In the genomic region with DNA sequence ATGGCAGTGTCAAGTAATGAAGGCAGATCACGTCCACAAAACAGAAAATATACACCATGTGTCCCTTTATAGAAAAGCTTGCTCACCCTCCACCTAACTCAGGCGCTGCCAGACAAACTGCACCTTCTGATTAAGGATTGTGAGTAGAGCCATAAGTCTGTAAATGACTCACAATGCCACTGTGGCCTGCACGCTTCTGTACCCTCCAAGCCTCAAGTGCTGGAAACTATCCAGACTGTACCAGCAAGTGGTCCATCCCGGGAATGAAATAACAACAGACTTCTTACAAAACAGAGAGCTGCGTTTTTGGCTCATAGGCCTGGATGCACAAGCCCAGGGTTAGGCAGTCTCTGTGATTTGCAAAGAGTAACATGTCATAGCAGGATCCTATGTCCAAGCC, we compare ENCODE assay signal across 20 mouse cellular contexts. TPM values are rescaled to one million over a fixed set of nuclear protein-coding genes. Genes with fewer than 3 reads are reported as not detected.
DNase-seq lines count a peak whose midpoint lies in the region; ATAC-seq lines count a peak whose summit lies in the region.
"Had no signal": no experiment of that assay in that cellular context is flagged by ENCODE, and none has a peak within 500 bp of the region (broad histone marks: within the 10 kb centered on the region; RNA-seq: fewer than 3 reads in every experiment).

No protein-coding gene starts in this region.

- no peaks in the 10 kb centered on the region for H3K27me3 ChIP-seq in hindbrain, embryonic 16.5 days (replicated peaks; ENCODE audit: control insufficient read depth, insufficient read depth, low read length)
- no peaks in the 10 kb centered on the region for H3K27me3 ChIP-seq in hindbrain, embryonic 10.5 days (ENCODE audit: insufficient read depth, poor library complexity, severe bottlenecking)
- H3K27me3 ChIP-seq: embryonic facial prominence, embryonic 12.5 days; forebrain, embryonic 13.5 days; forebrain, embryonic 15.5 days had no signal

- DNase-seq in heart, adult 11 months = peak; percentile 84
- DNase-seq in heart, postnatal 25 days (ENCODE audit: low spot score) = no peak
- no peak for DNase-seq in hindbrain, embryonic 10.5 days (ENCODE audit: low spot score)
- peak; percentile 49 for DNase-seq in Muller cell, postnatal 12 days (ENCODE audit: inconsistent ontology term)
- no peak for DNase-seq in urinary bladder, postnatal 4 days (ENCODE audit: low spot score in 2 of 2)
- DNase-seq in lung, postnatal 14 days = no peak
- DNase-seq: adrenal gland, adult 8-10 months; adrenal gland, postnatal 25 days; cerebellum, adult 11 months; cerebellum, adult 18-20 months; cerebellum, adult 8-10 months; cerebellum, adult 9-11 months; cerebellum, postnatal 25 days; forebrain, postnatal 0 days had no signal

- H3K4me1 ChIP-seq in hindbrain, embryonic 16.5 days (ENCODE audit: control insufficient read depth, insufficient read depth, low read depth, low read length) = no peaks in the 10 kb centered on the region
- H3K4me1 ChIP-seq in hindbrain, embryonic 10.5 days (replicated peaks) = 0 out of 2 replicates have a peak, but pooled peaks cover 8% of the 10 kb centered on the region
- H3K4me1 ChIP-seq: forebrain, embryonic 15.5 days had no signal

- peak; percentile 34; the same call in 1 of the 2 replicates for ATAC-seq in hindbrain, embryonic 16.5 days
- ATAC-seq: activated CD4-positive, CD25-positive, alpha-beta regulatory T cell, adult 4 months; forebrain, embryonic 13.5 days; forebrain, embryonic 15.5 days; forebrain, postnatal 0 days had no signal

- H3K4me2 ChIP-seq in hindbrain, embryonic 16.5 days (ENCODE audit: low read length) = no peak overlapping the region
- H3K4me2 ChIP-seq: embryonic facial prominence, embryonic 12.5 days; forebrain, embryonic 13.5 days; forebrain, embryonic 15.5 days had no signal

- H3K9ac ChIP-seq in hindbrain, embryonic 16.5 days (ENCODE audit: low read depth, low read length) = no peak overlapping the region
- H3K9ac ChIP-seq: embryonic facial prominence, embryonic 12.5 days; forebrain, embryonic 13.5 days; forebrain, embryonic 15.5 days; forebrain, postnatal 0 days had no signal

- H3K27ac ChIP-seq in hindbrain, embryonic 16.5 days (ENCODE audit: low read depth, low read length) = no peak overlapping the region
- H3K27ac ChIP-seq in hindbrain, embryonic 10.5 days = no peak overlapping the region
- H3K27ac ChIP-seq: embryonic facial prominence, embryonic 10.5 days; embryonic facial prominence, embryonic 12.5 days; forebrain, embryonic 13.5 days; forebrain, embryonic 15.5 days had no signal

- peaks cover 6% of the 10 kb centered on the region for H3K36me3 ChIP-seq in hindbrain, embryonic 16.5 days (ENCODE audit: control insufficient read depth, insufficient read depth, low read length)
- peaks cover 66% of the 10 kb centered on the region for H3K36me3 ChIP-seq in hindbrain, embryonic 10.5 days

- WGBS in hindbrain, embryonic 16.5 days = 72% methylated on average over 5 of the region's 5 CpGs
- WGBS in hindbrain, embryonic 10.5 days = 90% methylated on average over 5 of the region's 5 CpGs

- no peaks in the 10 kb centered on the region for H3K9me3 ChIP-seq in hindbrain, embryonic 16.5 days (ENCODE audit: control insufficient read depth, low read length)
- H3K9me3 ChIP-seq in hindbrain, embryonic 10.5 days = no peaks in the 10 kb centered on the region
- H3K9me3 ChIP-seq: embryonic facial prominence, embryonic 10.5 days; embryonic facial prominence, embryonic 12.5 days; forebrain, embryonic 13.5 days; forebrain, embryonic 15.5 days had no signal

- intact Hi-C loops in heart, postnatal 25 days (cut with DNase I) = no loop called here

- H3K4me3 ChIP-seq in hindbrain, embryonic 16.5 days (ENCODE audit: low read length) = no peak overlapping the region
- no peak overlapping the region for H3K4me3 ChIP-seq in hindbrain, embryonic 10.5 days
- H3K4me3 ChIP-seq: embryonic facial prominence, embryonic 10.5 days; embryonic facial prominence, embryonic 12.5 days; forebrain, embryonic 13.5 days; forebrain, embryonic 15.5 days had no signal

RNA-seq across cellular contexts. Expression of a gene that starts 15.9 kb away (rescaled TPM):
- total RNA-seq in heart, postnatal 25 days (2021) = 10 to 100 TPM; 17.8 to 18.9 TPM
- polyA plus RNA-seq in hindbrain, embryonic 16.5 days (2015; fragmentation: Nextera tagmentation; extraction: Ambion mirVana) = 28.2 and 32.1 TPM in 2 replicates
- polyA plus RNA-seq in hindbrain, embryonic 10.5 days (2016; fragmentation: Nextera tagmentation; extraction: Ambion mirVana) = 60.9 and 63.5 TPM in 2 replicates

RNA-seq across cellular contexts. Expression of a gene that starts 57.2 kb away (rescaled TPM):
- total RNA-seq in heart, postnatal 25 days (2021) = 10 to 100 TPM; 63.5 to 63.6 TPM
- polyA plus RNA-seq in hindbrain, embryonic 16.5 days (2015; fragmentation: Nextera tagmentation; extraction: Ambion mirVana) = 1.8 and 2.2 TPM in 2 replicates
- polyA plus RNA-seq in hindbrain, embryonic 10.5 days (2016; fragmentation: Nextera tagmentation; extraction: Ambion mirVana) = 2.7 TPM in 2 replicates

RNA-seq across cellular contexts. Expression of a gene that starts 58.1 kb away (rescaled TPM):
- 10 to 100 TPM; 84.7 to 94.1 TPM for total RNA-seq in heart, postnatal 25 days (2021)
- 5.6 and 5.8 TPM in 2 replicates for polyA plus RNA-seq in hindbrain, embryonic 16.5 days (2015; fragmentation: Nextera tagmentation; extraction: Ambion mirVana)
- polyA plus RNA-seq in hindbrain, embryonic 10.5 days (2016; fragmentation: Nextera tagmentation; extraction: Ambion mirVana) = 5.1 and 7.8 TPM in 2 replicates

Comparison
In these comparisons a context has a peak if more than half of its experiments do, and no peak if none do; other contexts are left out.
1. DNase-seq: peak in heart, adult 11 months (single experiment) and Muller cell, postnatal 12 days (single experiment); none in heart, postnatal 25 days (single experiment), hindbrain, embryonic 10.5 days (single experiment), urinary bladder, postnatal 4 days (0 of 2) and lung, postnatal 14 days (single experiment).